Mouse (Mus musculus) embryonic fibroblast, embryonic 13.5 days (primary cell): Measurements from ENCODE around the gene Gpc2. TPM values are rescaled to one million over a fixed set of nuclear protein-coding genes. Genes with fewer than 3 reads are reported as not detected.

ENCODE experiments used
- H3K27ac ChIP-seq: 2 replicates; pipeline ENCODE4 v1.5.1; 2012; ENCODE audit warnings: low read length, control low read depth, inconsistent platforms; ENCODE audit not compliant: insufficient read depth
- H3K4me1 ChIP-seq: 2 replicates; pipeline ENCODE4 v1.6.1; 2011; ENCODE audit warnings: low read length; ENCODE audit not compliant: control insufficient read depth, insufficient read depth
- H3K4me3 ChIP-seq: 2 replicates; pipeline ENCODE4 v1.5.1; 2011; ENCODE audit warnings: mild to moderate bottlenecking, control low read depth, low read length; ENCODE audit not compliant: insufficient read depth
- CTCF ChIP-seq: IDR thresholded peaks from 2 replicates; pipeline ENCODE4 v1.5.1; 2011; ENCODE audit warnings: mild to moderate bottlenecking, control low read depth, low read length, moderate library complexity, borderline replicate concordance; ENCODE audit not compliant: insufficient read depth
- POLR2A ChIP-seq: IDR thresholded peaks from 2 replicates; pipeline ENCODE4 v1.6.1; 2011; ENCODE audit warnings: low read depth, mild to moderate bottlenecking, control low read depth, low read length, moderate library complexity
- polyA plus RNA-seq: library from polyadenylated mRNA; stranded (reverse); fragments of >200 nt; gene quantifications from 2 replicates; pipeline ENCODE4 v1.2.4, GENCODE M21; 2011; ENCODE audit warnings: low read depth; ENCODE audit not compliant: missing spikeins, insufficient read length

Gpc2 gene
- polyA plus RNA-seq, 1 experiment = 20.1 TPM

DNA sequence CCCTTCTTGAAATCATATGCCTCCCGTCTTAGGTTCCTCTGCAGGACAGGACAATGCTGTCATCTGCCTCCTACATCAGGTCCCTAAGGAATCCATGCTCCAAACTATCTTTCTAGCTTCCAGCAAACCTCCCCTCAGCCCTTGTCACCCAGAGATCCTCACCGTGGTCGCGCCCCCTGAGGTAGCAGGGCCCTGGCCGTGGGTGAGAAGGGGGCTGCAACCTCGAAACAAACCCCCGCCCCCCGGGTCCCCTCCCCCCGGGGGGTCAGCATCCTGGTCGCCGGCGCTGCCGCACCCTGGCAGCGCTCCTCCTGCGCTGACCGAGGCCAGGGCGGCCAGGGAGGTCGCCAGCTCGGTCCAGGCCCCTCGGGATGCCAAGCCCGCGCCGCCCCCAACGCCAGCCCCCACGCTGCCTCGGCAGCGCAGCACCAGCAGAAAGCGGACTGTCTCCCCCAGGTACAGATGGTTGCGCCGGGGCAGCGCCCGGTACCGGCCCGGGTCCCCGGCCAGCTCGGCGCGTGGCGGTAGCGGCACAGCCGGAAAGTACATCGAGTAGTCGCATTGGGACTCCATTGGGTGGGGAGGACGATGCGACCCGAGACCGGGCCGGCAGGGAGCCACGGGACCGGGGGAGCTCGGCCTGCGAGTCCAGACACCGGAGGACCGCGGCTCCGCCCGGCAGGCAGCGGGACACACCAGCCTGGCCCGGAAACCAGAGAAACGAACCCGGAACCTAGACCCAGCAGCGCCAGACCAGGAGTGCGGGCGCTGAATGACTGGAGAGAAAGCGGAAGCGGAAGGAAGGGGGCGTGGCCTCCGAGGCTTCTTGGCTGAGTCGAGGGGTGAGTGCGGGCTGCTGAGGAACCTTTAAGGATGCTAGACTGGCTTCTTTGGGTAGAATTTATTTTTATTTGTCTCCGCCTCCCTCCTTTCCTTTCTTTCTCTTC, 16.3 kb downstream of the Gpc2 start, which contains the start of gene BC037034:
BC037034 (minus strand) TSS at position 774 of the 947 bp plus-strand sequence.
- peak within 1 kb of the TSS; percentile 30 for H3K27ac ChIP-seq
- TF ChIP-seq CTCF = no peak
- peak; percentile 96 for TF ChIP-seq POLR2A

DNA sequence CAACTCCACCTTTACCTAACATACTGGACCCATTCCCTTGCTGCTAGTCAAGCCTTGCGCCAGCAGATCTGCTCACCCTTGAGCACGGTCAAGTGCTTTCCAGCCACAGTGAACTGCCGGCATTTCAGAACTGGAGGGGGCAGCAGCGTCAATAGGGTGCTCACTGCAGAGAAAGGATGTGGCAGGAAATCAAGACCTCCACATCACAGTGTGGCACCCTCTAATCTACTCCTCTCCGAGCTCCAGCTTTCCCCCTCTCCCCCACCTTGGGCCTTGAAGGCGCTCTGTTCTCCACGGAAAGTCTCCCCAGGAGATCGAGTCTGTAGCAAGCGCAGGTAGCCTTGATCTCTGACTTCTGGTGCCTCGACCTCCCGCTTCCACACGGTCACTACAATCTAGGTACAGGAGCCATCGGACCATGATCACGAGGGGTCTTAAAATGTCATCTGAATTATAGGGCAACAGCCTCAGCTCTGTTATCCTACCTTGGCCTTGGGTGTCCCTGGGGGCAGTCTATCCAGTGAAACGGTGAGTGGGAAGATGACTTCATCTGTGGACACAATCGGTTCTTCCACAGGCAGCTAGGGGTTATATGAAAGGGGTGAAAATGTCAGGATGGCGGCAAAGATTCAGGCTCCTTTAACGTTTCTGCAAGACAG, 17.1 kb downstream of the Gpc2 start:
- peak overlapping the region; percentile 64 for H3K4me3 ChIP-seq
- TF ChIP-seq CTCF (no peak), POLR2A (peak; percentile 13; the same call in 1 of the 2 replicates)
- H3K4me1 ChIP-seq = peaks cover 3% of the 10 kb centered on the region
- no peak overlapping the region for H3K27ac ChIP-seq

More for the DNA sequence above, 16.3 kb downstream of the Gpc2 start, which contains the start of gene BC037034:
- Histone ChIP-seq H3K4me1 (peaks cover 3% of the 10 kb centered on the region), H3K4me3 (peak within 1 kb of the TSS; percentile 64)

DNA sequence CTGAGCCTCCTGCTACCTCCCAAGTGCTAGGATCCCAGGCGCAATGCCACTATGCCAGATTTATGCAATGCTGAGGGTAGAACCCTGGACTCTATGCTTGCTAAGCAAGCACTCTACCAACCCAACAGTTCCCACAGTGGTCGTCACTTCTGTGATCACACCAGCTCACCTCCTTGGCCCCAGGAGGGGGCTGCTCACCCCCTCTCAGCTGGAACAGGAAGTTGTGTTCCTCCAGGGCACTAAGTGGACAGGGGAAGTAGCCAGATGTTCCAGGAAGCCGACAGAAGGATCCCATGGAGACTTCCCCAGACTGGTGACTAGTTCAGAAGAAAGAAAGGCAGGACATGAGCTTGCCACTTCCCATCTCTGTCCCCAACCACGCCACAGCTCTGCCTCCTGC, 17.8 kb downstream of the Gpc2 start:
- peaks cover 3% of the 10 kb centered on the region for H3K4me1 ChIP-seq
- TF ChIP-seq POLR2A (no peak), CTCF (no peak)
- H3K27ac ChIP-seq = no peak overlapping the region
- no peak overlapping the region for H3K4me3 ChIP-seq

DNA sequence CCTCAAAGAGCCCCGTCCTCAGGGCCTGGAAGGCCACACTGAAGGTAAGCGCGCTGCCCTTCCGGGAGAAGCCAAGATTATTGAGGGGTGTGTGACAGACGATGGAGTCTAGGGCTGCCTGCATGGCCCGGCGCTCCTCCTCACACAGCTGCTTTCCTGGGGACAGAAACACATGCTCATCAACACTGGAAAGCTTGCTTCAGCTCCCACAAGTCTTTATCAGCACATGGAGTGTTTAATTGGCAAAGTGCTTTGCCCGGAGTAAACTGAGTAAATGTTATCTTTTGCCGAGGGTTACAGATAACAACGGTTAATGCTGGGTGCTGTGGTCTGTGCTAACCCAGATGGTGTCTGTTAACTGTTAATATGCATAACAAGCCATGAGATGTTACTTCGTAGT, 19.0 kb downstream of the Gpc2 start:
- Histone ChIP-seq H3K4me1 (peaks cover 5% of the 10 kb centered on the region), H3K27ac (no peak overlapping the region), H3K4me3 (no peak overlapping the region)
- TF ChIP-seq CTCF (no peak), POLR2A (no peak)

DNA sequence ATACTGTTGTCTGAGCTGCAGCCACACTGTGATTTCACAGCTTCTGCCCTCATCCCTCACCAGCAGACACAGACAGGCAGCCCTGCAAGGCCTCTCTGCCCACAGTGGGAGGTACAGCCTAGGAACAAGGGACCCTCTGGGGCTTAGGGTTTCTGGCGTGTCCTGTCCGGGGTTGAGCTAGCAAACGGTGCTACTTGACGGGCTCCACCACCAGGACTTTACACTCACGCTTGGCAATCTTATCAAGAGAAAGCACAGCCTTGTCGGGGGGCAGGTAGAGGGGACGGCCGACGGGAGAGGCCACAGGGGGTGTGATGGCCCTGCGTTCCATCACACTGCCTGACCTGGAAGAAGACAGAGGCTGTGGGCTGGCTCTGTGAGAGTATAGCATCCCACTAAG, 19.8 kb downstream of the Gpc2 start:
- no peak overlapping the region for H3K27ac ChIP-seq
- no peak for TF ChIP-seq POLR2A
- no peak for TF ChIP-seq CTCF
- H3K4me1 ChIP-seq = peaks cover 5% of the 10 kb centered on the region
- no peak overlapping the region for H3K4me3 ChIP-seq

DNA sequence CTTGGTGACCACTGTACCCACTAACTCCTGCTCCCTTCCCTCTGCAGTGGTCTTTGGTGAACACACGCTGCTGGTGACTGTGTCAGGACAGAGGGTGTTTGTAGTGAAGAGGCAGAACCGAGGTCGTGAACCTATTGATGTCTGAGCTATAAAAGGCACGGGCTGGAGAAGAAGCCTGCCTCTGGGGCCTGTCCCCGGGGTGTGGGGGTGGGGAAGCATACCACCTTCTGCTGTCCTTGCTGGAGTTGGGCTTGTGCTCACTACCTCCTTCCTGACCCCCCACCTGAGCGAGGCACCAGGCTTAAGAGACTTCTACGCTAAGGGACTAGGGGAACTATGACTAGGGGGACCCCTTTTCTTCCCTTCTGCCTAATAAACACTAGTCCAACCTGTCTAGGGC, 20.8 kb downstream of the Gpc2 start:
- Histone ChIP-seq H3K27ac (no peak overlapping the region), H3K4me3 (no peak overlapping the region), H3K4me1 (peaks cover 5% of the 10 kb centered on the region)
- TF ChIP-seq CTCF (no peak), POLR2A (no peak)

DNA sequence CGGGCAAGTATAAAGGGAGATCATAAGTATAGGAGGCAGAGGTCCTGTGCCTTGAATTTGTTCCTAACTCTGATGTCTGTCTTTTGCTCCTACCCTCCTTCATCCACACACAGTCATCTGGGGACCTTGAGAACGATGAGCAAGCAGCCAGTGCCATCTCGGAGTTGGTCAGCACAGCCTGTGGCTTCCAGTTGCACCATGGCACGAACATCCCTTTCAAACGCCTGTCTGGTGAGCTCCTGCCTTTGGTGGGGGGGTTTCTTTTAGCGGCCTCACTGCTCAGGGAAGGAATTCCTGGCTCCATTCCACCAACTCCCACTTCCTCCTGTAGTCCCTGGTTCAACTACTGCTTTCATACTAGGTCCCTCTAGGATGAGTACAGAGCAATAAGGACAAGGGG, 21.3 kb downstream of the Gpc2 start:
- TF ChIP-seq POLR2A (no peak), CTCF (no peak)
- H3K4me1 ChIP-seq = peaks cover 5% of the 10 kb centered on the region
- H3K4me3 ChIP-seq = no peak overlapping the region
- H3K27ac ChIP-seq = no peak overlapping the region

DNA sequence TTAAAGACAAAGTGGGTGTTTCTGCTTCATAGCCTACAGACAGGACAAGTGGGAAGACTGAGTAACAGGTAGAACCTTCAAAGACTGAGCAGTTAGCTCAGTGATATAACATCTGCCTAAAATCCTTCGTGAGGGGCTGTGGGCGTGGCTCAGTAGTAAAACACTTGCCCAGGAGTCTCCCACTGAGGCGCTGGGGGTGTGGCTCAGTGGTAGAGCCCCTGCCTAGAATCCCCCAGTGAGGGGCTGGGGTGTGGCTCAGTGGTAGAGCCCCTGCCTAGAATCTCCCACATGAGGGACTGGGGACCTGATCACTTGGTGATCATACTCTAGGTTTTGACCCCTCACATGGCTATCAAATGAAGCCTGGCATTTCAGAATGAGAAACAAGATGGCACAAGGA, 21.7 kb downstream of the Gpc2 start:
- Histone ChIP-seq H3K4me1 (peaks cover 5% of the 10 kb centered on the region), H3K27ac (no peak overlapping the region), H3K4me3 (no peak overlapping the region)
- TF ChIP-seq POLR2A = no peak
- TF ChIP-seq CTCF = no peak

DNA sequence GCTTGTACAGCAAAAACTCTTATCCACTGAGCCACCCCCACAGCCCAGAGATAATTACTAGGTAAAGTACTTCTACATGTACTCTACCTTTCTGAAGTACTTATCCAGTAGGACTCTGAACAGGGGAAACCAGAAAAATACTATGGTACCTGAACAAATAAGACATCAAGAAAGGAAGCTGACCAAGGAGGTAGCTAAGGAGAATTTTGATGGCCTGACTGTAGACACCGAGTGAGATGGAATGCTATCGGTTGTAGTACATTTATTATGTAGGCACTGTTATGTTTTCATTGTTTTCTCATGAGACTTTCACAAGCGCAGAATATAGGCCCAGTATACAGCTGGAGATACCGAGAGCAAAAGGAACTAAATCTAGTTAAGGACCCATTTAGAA, 22.2 kb downstream of the Gpc2 start:
- Histone ChIP-seq H3K4me1 (peaks cover 2% of the 10 kb centered on the region; the same call in 1 of the 2 replicates), H3K27ac (no peak overlapping the region), H3K4me3 (no peak overlapping the region)
- TF ChIP-seq CTCF (no peak), POLR2A (no peak)

DNA sequence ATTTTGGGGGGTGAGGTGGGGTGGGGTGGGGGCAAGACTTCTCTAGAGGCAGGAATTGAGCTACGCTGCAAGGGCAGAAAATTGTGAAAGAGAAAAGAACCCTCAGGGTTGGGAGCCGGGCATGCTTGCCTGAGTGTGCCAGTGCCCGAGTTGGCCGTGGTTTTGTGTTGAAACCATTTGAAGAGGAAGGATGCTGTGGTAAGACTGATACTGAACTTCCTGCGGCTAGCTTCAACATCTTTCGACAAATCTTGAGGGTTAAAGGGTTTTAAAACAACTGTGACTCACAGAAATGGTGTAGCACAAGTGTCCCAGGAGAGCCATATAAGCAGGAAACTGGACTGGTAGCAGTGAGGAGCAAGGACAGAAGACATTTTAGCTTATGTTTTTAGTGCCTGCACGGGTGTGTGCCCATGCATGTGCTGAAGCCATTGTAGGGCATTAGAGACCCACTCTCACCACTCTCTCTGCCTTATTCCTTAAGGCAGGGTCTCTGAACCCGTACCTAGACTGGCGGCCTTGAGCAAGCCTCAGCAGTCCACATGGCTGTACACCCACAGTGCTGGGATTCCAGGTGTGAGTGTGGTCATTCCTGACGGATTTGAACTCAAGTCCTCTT, 22.7 kb downstream of the Gpc2 start:
- no peak for TF ChIP-seq CTCF
- no peak for TF ChIP-seq POLR2A
- Histone ChIP-seq H3K4me1 (peaks cover 2% of the 10 kb centered on the region; the same call in 1 of the 2 replicates), H3K4me3 (no peak overlapping the region), H3K27ac (no peak overlapping the region)
